Mouse (Mus musculus): ENCODE data around the gene Ccnjl.

The Ccnjl gene

GRCm38 (mm10) chr11:43528078-43528682 is 404 bp upstream of the Ccnjl start:
- peak; percentile 58 for DNase-seq (ENCODE audit: low read depth)

GRCm38 (mm10) chr11:43530043-43530442 is 1.5 kb downstream of the Ccnjl start:
- DNase-seq (ENCODE audit: low read depth), result no peak

GRCm38 (mm10) chr11:43531619-43532018 is 3.0 kb downstream of the Ccnjl start:
- DNase-seq (ENCODE audit: low read depth), result no peak

GRCm38 (mm10) chr11:43537074-43537473 is 8.5 kb downstream of the Ccnjl start:
- no peak for DNase-seq (ENCODE audit: low read depth)

GRCm38 (mm10) chr11:43539863-43540262 is 11.3 kb downstream of the Ccnjl start:
- DNase-seq (ENCODE audit: low read depth), result no peak

GRCm38 (mm10) chr11:43543711-43544466 is 15.3 kb downstream of the Ccnjl start:
- no peak for DNase-seq (ENCODE audit: low read depth)

GRCm38 (mm10) chr11:43544819-43545218 is 16.2 kb downstream of the Ccnjl start:
- DNase-seq (ENCODE audit: low read depth), result no peak

- DNase-seq (ENCODE audit: low read depth), result no peak
Measured at GRCm38 (mm10) chr11:43545873-43546475, 17.4 kb downstream of the Ccnjl start.

GRCm38 (mm10) chr11:43546678-43547077 is 18.1 kb downstream of the Ccnjl start:
- no peak for DNase-seq (ENCODE audit: low read depth)

- DNase-seq (ENCODE audit: low read depth), result no peak
Measured at GRCm38 (mm10) chr11:43548148-43548547, 19.6 kb downstream of the Ccnjl start.

- no peak for DNase-seq (ENCODE audit: low read depth)
Measured at GRCm38 (mm10) chr11:43548657-43549435, 20.3 kb downstream of the Ccnjl start.

GRCm38 (mm10) chr11:43549701-43550100 is 21.1 kb downstream of the Ccnjl start:
- no peak for DNase-seq (ENCODE audit: low read depth)

- no peak for DNase-seq (ENCODE audit: low read depth)
Measured at GRCm38 (mm10) chr11:43551756-43552155, 23.2 kb downstream of the Ccnjl start.

- DNase-seq (ENCODE audit: low read depth), result no peak
Measured at GRCm38 (mm10) chr11:43552675-43553074, 24.1 kb downstream of the Ccnjl start.

- no peak for DNase-seq (ENCODE audit: low read depth)
Measured at GRCm38 (mm10) chr11:43556538-43556937, 28.0 kb downstream of the Ccnjl start.

- no peak for DNase-seq (ENCODE audit: low read depth)
Measured at GRCm38 (mm10) chr11:43559515-43560292, 31.1 kb downstream of the Ccnjl start.

- DNase-seq (ENCODE audit: low read depth), result no peak
Measured at GRCm38 (mm10) chr11:43563654-43564244, 35.2 kb downstream of the Ccnjl start.

- no peak for DNase-seq (ENCODE audit: low read depth)
Measured at GRCm38 (mm10) chr11:43565414-43565813, 36.8 kb downstream of the Ccnjl start.

- DNase-seq (ENCODE audit: low read depth), result no peak
Measured at GRCm38 (mm10) chr11:43565852-43566251, 37.3 kb downstream of the Ccnjl start.

GRCm38 (mm10) chr11:43566696-43567095 is 38.1 kb downstream of the Ccnjl start:
- DNase-seq (ENCODE audit: low read depth), result no peak

GRCm38 (mm10) chr11:43568263-43568662 is 39.7 kb downstream of the Ccnjl start:
- DNase-seq (ENCODE audit: low read depth), result peak; percentile 58

Measured in naive thymus-derived CD4-positive, alpha-beta T cell, adult 2 months (primary cell).